Mouse (Mus musculus) cerebellum, adult 2 months (tissue): Measurements from ENCODE around the gene Gm10324. TPM values are rescaled to one million over a fixed set of nuclear protein-coding genes. Genes with fewer than 3 reads are reported as not detected.
"Not testable (repeated sequence)": the region's sequence is repeated elsewhere in the genome, so short reads cannot be mapped to it uniquely, and the experiment has no call there.

ENCODE experiments used
- DNase-seq, 2 experiments: peaks; one replicate each; pipeline ENCODE4 v3.0.0; 2021
- H3K27ac ChIP-seq: fragments of 200-500 bp; 2 replicates; pipeline ENCODE4 v1.5.1; 2012; ENCODE audit warnings: low read length, control low read depth, inconsistent platforms; ENCODE audit not compliant: insufficient read depth
- H3K27me3 ChIP-seq: fragments of 200-500 bp; 2 replicates; pipeline ENCODE4 v1.6.1; 2012; ENCODE audit warnings: inconsistent platforms, mild to moderate bottlenecking, low read length, moderate library complexity; ENCODE audit not compliant: control insufficient read depth, insufficient read depth
- H3K4me1 ChIP-seq: fragments of 200-500 bp; 2 replicates; pipeline ENCODE4 v1.6.1; 2011; ENCODE audit warnings: low read length; ENCODE audit not compliant: control insufficient read depth, insufficient read depth
- H3K4me3 ChIP-seq: fragments of 200-500 bp; replicated peaks from 2 replicates; pipeline ENCODE3; 2011; ENCODE audit warnings: mild to moderate bottlenecking, low read depth, low read length, control low read depth; ENCODE audit not compliant: insufficient read depth
- WGBS: fragments of 180-500 bp; shearing (Covaris S2); methylation state at CpG from one replicate; pipeline ENCODE4 v1.1.7; 2018; 5-methylcytosine and 5-hydroxymethylcytosine counted together
- polyA plus RNA-seq: library from polyadenylated mRNA; depleted of rRNA; stranded (reverse); fragments of >200 nt; gene quantifications from 2 replicates; pipeline ENCODE4 v1.2.3, GENCODE M21; 2012; rRNA removed

Gm10324 gene
- polyA plus RNA-seq, result not detected in 2 replicates

GRCm38 (mm10) chr13:66119247-66119646, at the start of gene Gm10324:
TSS of gene Gm10324 (plus strand) at chr13:66119547.
- not testable (repeated sequence) for DNase-seq, H3K27ac ChIP-seq, H3K4me3 ChIP-seq, H3K4me1 ChIP-seq, H3K27me3 ChIP-seq
- no CpG with 5 or more reads among the region's 2 CpGs for WGBS

Other genes with a start within 250 kb of the Gm10324 start
- not detected in 2 replicates for gene Gm10772, start 108.0 kb downstream of the Gm10324 start, polyA plus RNA-seq